Mouse (Mus musculus) lung, adult 2 months (tissue): ENCODE data around the gene Eva1c.

Experiments used
- CTCF ChIP-seq: fragments of 200-500 bp; IDR thresholded peaks from 2 replicates; pipeline ENCODE4 v1.5.1; 2011; ENCODE audit warnings: mild to moderate bottlenecking, low read length, control low read depth; ENCODE audit not compliant: insufficient read depth
- POLR2A ChIP-seq: fragments of 200-500 bp; IDR thresholded peaks from 2 replicates; pipeline ENCODE4 v1.6.1; 2011; ENCODE audit warnings: low read depth, mild to moderate bottlenecking, control low read depth, low read length, borderline replicate concordance; ENCODE audit errors: extremely low read depth

DNA sequence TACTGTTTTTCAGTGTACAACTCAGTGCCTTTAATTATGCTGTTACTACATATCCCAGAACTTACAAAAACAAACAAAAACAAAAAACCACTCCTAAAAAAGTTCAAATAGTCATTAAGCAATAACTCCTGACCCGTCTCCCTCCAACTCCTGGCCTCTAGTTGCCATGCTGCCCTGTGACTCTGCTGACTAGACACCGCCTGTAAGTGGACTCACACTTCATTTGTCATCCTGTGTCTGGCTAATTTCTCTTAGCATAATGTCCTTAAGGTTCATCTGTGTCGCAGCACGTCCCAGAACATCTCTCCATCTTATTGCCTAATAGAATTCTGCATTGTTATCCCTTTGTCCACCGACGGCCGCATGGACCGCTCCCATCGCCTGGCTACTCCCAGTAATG lies 979 bp downstream of the Eva1c start:
- TF ChIP-seq CTCF: no peak
- no peak for TF ChIP-seq POLR2A
